Mouse (Mus musculus): ENCODE measurements at regions not wholly inside any gene's neighbourhood (a gene's known extent, or its start where the extent isn't known, plus 50 kb on each side); places are given as distances from the start of the nearest gene placed in this dataset.
A peak's percentile ranks its signal among the peaks of the same experiment; 100 is the strongest.
"Not testable (repeated sequence)": the region's sequence is repeated elsewhere in the genome, so short reads cannot be mapped to it uniquely, and the experiment has no call there.

DNA sequence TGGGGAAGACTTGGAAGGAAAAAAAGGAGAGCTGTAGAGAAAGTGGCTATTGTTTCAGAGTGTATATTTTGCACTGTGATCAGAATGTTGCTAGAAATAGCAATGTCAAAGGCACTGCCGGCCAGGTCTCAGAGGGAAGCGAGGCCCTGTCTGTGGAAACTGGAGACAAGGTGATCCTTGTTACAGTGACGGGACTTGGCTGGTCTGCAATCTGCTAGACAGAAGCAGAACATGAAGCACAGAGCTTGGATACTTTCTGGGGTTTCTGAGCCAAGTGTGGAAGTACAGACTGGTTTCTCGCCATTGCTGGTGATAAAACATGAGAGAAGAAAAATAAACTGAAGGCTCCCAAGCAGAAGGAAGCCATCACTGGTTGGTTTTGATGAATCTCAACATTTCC is 198.3 kb upstream of the Slc7a14 start:
- H3K4me3 ChIP-seq: no peak overlapping the region
- H3K36me3 ChIP-seq: no peaks in the 10 kb centered on the region
- no peaks in the 10 kb centered on the region for H3K27me3 ChIP-seq (replicated peaks)
- no peak overlapping the region for H3K4me2 ChIP-seq (replicated peaks)
- ATAC-seq (ENCODE audit: low FRiP score, low read depth): no peak
- H3K9ac ChIP-seq: no peak overlapping the region
- WGBS: 84% methylated on average over 4 of the region's 4 CpGs
- no peak overlapping the region for H3K27ac ChIP-seq
- H3K4me1 ChIP-seq: no peaks in the 10 kb centered on the region
- H3K9me3 ChIP-seq: peaks cover 3% of the 10 kb centered on the region; the same call in 1 of the 2 replicates

- H3K27me3 ChIP-seq (replicated peaks): no peaks in the 10 kb centered on the region
- H3K4me2 ChIP-seq (replicated peaks): no peak overlapping the region
- 0 out of 2 replicates have a peak, but pooled peaks cover 3% of the 10 kb centered on the region for H3K9me3 ChIP-seq
- no peak overlapping the region for H3K9ac ChIP-seq
- no peak overlapping the region for H3K4me3 ChIP-seq
- no peak for ATAC-seq (ENCODE audit: low FRiP score, low read depth)
- H3K4me1 ChIP-seq: no peaks in the 10 kb centered on the region
- no peaks in the 10 kb centered on the region for H3K36me3 ChIP-seq
- H3K27ac ChIP-seq: no peak overlapping the region
- WGBS: 79% methylated on average over 10 of the region's 10 CpGs
These were observed 189.2 kb upstream of the Slc7a14 start for GRCm38 (mm10) chr3:31499201-31499968.

DNA sequence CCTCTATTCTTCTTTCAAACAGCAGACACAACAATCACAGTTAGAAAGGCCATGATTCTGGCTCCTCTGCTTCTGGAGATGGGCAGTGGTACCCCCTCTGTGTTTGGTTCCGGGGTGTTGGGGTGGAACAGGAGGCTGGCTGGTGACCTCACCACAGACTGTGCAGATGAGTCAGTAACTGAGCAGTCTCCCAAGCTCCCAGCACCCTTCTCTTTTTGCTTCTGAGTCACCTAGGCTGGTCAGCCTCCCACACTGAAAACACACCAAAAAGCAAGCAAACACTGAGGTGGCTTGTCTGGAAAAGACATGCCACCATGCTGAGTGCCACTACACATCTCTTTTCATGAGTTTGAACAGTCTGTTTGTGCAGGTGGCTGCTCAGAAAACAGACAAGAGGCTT is 185.1 kb upstream of the Slc7a14 start:
- Histone ChIP-seq H3K4me2 (replicated peaks) (no peak overlapping the region), H3K27ac (no peak overlapping the region), H3K9me3 (0 out of 2 replicates have a peak, but pooled peaks cover 3% of the 10 kb centered on the region), H3K36me3 (no peaks in the 10 kb centered on the region), H3K4me3 (no peak overlapping the region), H3K27me3 (replicated peaks) (no peaks in the 10 kb centered on the region), H3K4me1 (no peaks in the 10 kb centered on the region), H3K9ac (no peak overlapping the region)
- no peak for ATAC-seq (ENCODE audit: low FRiP score, low read depth)
- 93% methylated on average over 1 of the region's 1 CpGs for WGBS

DNA sequence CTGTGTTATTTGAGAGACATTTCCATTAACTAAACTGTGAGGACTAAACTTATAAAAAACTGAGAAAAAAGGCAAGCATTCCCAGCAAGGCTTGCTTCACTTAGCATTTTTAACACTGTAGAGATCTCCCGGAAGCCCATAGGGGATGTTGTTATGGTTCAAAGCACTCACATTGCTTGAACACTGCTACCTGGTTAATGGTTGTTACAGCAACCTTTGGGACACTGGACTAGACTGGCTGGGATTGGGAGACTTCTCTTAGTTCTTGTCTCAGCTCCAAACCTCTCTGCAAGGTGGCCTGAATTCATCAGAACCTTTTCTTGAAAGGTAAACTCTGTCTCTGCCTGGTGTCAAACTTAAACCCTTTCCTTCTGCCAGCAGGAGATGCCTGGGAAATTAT is 184.5 kb upstream of the Slc7a14 start:
- WGBS: 94% methylated on average over 1 of the region's 1 CpGs
- no peaks in the 10 kb centered on the region for H3K4me1 ChIP-seq
- H3K9me3 ChIP-seq: 0 out of 2 replicates have a peak, but pooled peaks cover 3% of the 10 kb centered on the region
- no peaks in the 10 kb centered on the region for H3K36me3 ChIP-seq
- no peaks in the 10 kb centered on the region for H3K27me3 ChIP-seq (replicated peaks)
- no peak overlapping the region for H3K27ac ChIP-seq
- no peak overlapping the region for H3K9ac ChIP-seq
- no peak overlapping the region for H3K4me2 ChIP-seq (replicated peaks)
- no peak for ATAC-seq (ENCODE audit: low FRiP score, low read depth)
- H3K4me3 ChIP-seq: no peak overlapping the region

- H3K4me1 ChIP-seq; H3K9ac ChIP-seq; H3K36me3 ChIP-seq; H3K4me3 ChIP-seq; H3K27ac ChIP-seq; ATAC-seq (ENCODE audit: low FRiP score, low read depth); H3K9me3 ChIP-seq; H3K4me2 ChIP-seq (replicated peaks); H3K27me3 ChIP-seq (replicated peaks): not testable (repeated sequence)
- WGBS: 83% methylated on average over 1 of the region's 1 CpGs
These were observed 181.6 kb upstream of the Slc7a14 start for GRCm38 (mm10) chr3:31491736-31492135.

DNA sequence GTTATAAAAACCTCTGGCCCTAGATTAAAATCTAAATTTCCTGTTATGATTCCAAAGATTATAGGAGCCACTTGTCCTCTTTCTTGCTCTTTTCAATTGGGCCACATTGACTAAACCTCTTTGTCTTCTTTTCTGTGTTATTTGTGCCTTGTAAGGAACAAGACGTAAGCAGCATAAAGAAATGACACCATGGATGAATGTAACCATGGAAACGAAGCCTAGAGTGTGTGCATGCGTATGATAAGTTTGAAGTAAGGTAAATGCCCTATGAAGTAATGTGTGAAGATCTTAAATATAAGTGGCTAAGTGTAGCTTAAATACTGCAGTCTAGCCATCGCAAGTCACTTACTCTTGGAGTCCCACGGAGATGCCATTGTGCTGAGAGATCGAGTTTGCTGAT is 177.4 kb upstream of the Slc7a14 start:
- no peak for ATAC-seq (ENCODE audit: low FRiP score, low read depth)
- Histone ChIP-seq H3K4me2 (replicated peaks) (no peak overlapping the region), H3K27me3 (replicated peaks) (no peaks in the 10 kb centered on the region)

DNA sequence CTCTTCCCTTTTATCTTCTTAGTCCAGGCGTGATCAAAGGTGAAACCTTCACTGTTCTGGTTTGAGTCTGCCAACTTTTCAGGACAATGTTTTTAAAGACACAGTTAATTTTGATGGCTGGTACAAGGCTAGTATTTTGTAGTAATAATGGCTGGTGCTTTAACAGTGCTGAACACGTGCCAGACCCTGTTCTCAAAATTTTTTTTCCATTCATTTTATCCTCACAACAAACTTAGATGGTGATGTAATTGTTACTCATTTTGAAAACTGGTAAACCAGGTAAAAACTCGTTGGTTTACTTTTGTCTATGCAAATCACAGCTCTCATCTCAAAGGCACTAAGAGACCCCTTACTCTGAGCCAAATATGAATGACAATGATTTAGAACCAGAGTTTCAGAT is 171.8 kb upstream of the Slc7a14 start:
- Histone ChIP-seq H3K4me1 (no peaks in the 10 kb centered on the region), H3K27ac (no peak overlapping the region), H3K27me3 (replicated peaks) (no peaks in the 10 kb centered on the region), H3K9ac (no peak overlapping the region), H3K36me3 (no peaks in the 10 kb centered on the region), H3K4me2 (replicated peaks) (no peak overlapping the region), H3K9me3 (no peaks in the 10 kb centered on the region), H3K4me3 (no peak overlapping the region)
- no peak for ATAC-seq (ENCODE audit: low FRiP score, low read depth)
- WGBS: 67% methylated on average over 3 of the region's 3 CpGs

More for the DNA sequence above, 177.4 kb upstream of the Slc7a14 start:
- 84% methylated on average over 6 of the region's 6 CpGs for WGBS
- Histone ChIP-seq H3K4me3 (no peak overlapping the region), H3K9me3 (no peaks in the 10 kb centered on the region), H3K36me3 (no peaks in the 10 kb centered on the region), H3K27ac (no peak overlapping the region), H3K4me1 (no peaks in the 10 kb centered on the region), H3K9ac (no peak overlapping the region)

- Histone ChIP-seq H3K36me3 (no peaks in the 10 kb centered on the region), H3K27ac (no peak overlapping the region), H3K9ac (no peak overlapping the region), H3K4me2 (replicated peaks) (no peak overlapping the region), H3K4me1 (no peaks in the 10 kb centered on the region), H3K9me3 (no peaks in the 10 kb centered on the region), H3K4me3 (no peak overlapping the region), H3K27me3 (replicated peaks) (no peaks in the 10 kb centered on the region)
- WGBS: 44% methylated on average over 1 of the region's 1 CpGs
- ATAC-seq (ENCODE audit: low FRiP score, low read depth): no peak
These were observed 157.7 kb upstream of the Slc7a14 start for GRCm38 (mm10) chr3:31467882-31468281.

DNA sequence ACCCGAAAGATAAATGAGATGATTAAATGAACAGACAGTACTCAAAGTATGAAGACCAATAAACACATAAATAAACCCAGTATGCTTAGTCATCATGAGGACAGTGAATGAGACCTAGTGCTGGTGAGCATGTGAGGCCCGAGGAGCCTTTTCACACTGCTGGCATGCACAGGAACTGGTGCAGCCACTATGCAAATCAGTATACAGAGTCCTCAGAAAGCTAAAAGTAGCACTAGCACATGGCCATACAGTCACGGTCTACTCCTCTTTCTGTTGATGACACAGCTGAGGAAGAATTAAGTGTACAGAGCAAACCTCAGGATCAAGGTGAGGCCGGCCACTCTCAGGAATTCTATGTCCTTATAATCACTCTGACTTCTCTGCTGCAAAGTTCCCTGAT is 154.1 kb upstream of the Slc7a14 start:
- H3K27me3 ChIP-seq (replicated peaks): no peaks in the 10 kb centered on the region
- H3K4me1 ChIP-seq: no peaks in the 10 kb centered on the region
- H3K9ac ChIP-seq: no peak overlapping the region
- no peak overlapping the region for H3K4me2 ChIP-seq (replicated peaks)
- H3K4me3 ChIP-seq: no peak overlapping the region
- no peak for ATAC-seq (ENCODE audit: low FRiP score, low read depth)
- WGBS: 81% methylated on average over 4 of the region's 4 CpGs
- H3K9me3 ChIP-seq: no peaks in the 10 kb centered on the region
- H3K36me3 ChIP-seq: no peaks in the 10 kb centered on the region
- H3K27ac ChIP-seq: no peak overlapping the region

GRCm38 (mm10) chr3:31459456-31459855 is 149.3 kb upstream of the Slc7a14 start:
- no peaks in the 10 kb centered on the region for H3K36me3 ChIP-seq
- H3K9ac ChIP-seq: no peak overlapping the region
- H3K27ac ChIP-seq: no peak overlapping the region
- no peak overlapping the region for H3K4me3 ChIP-seq
- H3K9me3 ChIP-seq: no peaks in the 10 kb centered on the region
- H3K4me2 ChIP-seq (replicated peaks): no peak overlapping the region
- H3K4me1 ChIP-seq: no peaks in the 10 kb centered on the region
- H3K27me3 ChIP-seq (replicated peaks): no peaks in the 10 kb centered on the region
- ATAC-seq (ENCODE audit: low FRiP score, low read depth): 0 out of 2 replicates have a peak, but pooled peaks have one; percentile 41
- WGBS: 66% methylated on average over 5 of the region's 5 CpGs

DNA sequence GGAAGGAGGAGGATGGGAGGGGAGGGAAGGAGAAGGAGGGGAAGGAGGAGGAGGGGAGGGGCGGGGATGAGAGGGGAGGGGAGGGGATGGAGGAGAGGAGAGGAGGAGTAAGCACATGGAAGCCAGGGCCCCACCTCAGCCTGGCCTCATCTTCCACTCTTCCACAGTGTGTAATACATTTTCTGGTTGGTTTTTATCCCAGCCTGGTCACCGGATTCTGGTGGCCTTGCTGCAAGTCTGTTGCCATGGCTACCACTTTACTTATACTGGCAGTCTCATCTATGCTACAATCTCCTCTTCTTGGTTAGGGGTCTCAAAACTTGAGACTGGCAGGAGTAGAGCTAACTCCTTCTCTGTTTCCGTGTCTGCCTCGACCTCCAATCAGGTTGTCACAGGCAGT is 147.8 kb upstream of the Slc7a14 start:
- Histone ChIP-seq H3K36me3 (no peaks in the 10 kb centered on the region), H3K27ac (no peak overlapping the region), H3K4me2 (replicated peaks) (no peak overlapping the region), H3K4me1 (no peaks in the 10 kb centered on the region), H3K4me3 (no peak overlapping the region), H3K9me3 (no peaks in the 10 kb centered on the region), H3K9ac (no peak overlapping the region), H3K27me3 (replicated peaks) (no peaks in the 10 kb centered on the region)
- 68% methylated on average over 3 of the region's 4 CpGs for WGBS
- 0 out of 2 replicates have a peak, but pooled peaks have one; percentile 48 for ATAC-seq (ENCODE audit: low FRiP score, low read depth)

GRCm38 (mm10) chr3:31455031-31455430 is 144.9 kb upstream of the Slc7a14 start:
- no peaks in the 10 kb centered on the region for H3K27me3 ChIP-seq (replicated peaks)
- no peak overlapping the region for H3K4me3 ChIP-seq
- H3K9ac ChIP-seq: no peak overlapping the region
- no peaks in the 10 kb centered on the region for H3K9me3 ChIP-seq
- H3K27ac ChIP-seq: no peak overlapping the region
- no peak overlapping the region for H3K4me2 ChIP-seq (replicated peaks)
- WGBS: 86% methylated on average over 5 of the region's 5 CpGs
- H3K36me3 ChIP-seq: no peaks in the 10 kb centered on the region
- no peak for ATAC-seq (ENCODE audit: low FRiP score, low read depth)
- no peaks in the 10 kb centered on the region for H3K4me1 ChIP-seq

DNA sequence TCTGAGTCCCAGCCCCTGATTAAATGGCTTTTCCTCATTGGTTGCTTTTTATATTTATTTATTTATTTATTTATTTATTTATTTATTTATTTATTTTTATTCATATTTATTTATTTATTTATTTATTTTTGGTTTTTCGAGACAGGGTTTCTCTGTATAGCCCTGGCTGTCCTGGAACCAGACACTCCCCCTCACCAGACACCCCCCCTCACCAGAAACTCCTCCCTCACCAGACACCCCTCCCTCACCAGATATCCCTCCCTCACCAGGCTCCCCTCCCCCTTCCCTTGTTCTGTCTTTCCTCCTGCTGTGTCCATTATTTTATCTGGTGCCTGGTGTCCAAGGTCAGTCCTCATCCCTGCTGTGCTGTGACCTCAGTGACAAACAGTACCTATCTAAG is 134.7 kb upstream of the Slc7a14 start:
- 95% methylated on average over 1 of the region's 1 CpGs for WGBS
- Histone ChIP-seq H3K27me3 (replicated peaks) (no peaks in the 10 kb centered on the region), H3K9me3 (no peaks in the 10 kb centered on the region), H3K4me3 (no peak overlapping the region), H3K27ac (no peak overlapping the region), H3K4me1 (no peaks in the 10 kb centered on the region), H3K36me3 (no peaks in the 10 kb centered on the region), H3K4me2 (replicated peaks) (no peak overlapping the region), H3K9ac (no peak overlapping the region)
- no peak for ATAC-seq (ENCODE audit: low FRiP score, low read depth)
